Mouse (Mus musculus): ENCODE measurements around the gene Chsy1.

DNA sequence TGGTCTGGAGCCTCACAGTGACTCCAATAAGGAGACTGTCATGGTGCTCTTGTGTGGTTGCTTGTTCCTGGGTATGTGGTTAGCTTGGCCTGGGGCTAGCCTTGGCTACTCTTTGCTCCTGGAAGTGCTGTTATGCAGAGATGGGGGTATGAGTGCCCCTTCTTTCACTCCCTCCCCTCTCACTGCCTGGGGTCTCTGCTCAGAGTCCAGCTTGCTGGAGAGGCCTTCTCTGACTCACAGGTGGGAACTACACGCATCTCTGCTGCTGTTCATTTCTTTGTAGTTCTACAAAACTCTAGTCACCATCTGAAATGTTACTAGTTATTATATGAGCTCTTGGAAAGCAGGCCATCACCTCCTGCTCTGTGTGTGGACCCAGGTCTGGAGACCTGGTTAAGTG is 53.7 kb downstream of the Chsy1 start:
- TF ChIP-seq CTCF (conservative IDR thresholded peaks at IDR 0.05; ENCODE audit: insufficient read depth, insufficient read length, low read depth, low read length) (no peak), POLR2A (IDR thresholded peaks at IDR 0.05; ENCODE audit: low read depth, low read length) (no peak)

All from kidney, adult 2 months (tissue).